Mouse (Mus musculus) liver, embryonic 14.5 days (tissue): ENCODE data around the gene Slc29a1. TPM values are rescaled to one million over a fixed set of nuclear protein-coding genes. Genes with fewer than 3 reads are reported as not detected.

Experiments used
- ATAC-seq: fragments of 200-750 bp; cut with Nextera tagmentation; 2 replicates; pipeline ENCODE4 v1.8.0; 2017; ENCODE audit warnings: moderate number of reproducible peaks, mild to moderate bottlenecking, moderate library complexity; ENCODE audit not compliant: insufficient read depth
- DNase-seq, 3 experiments: peaks; one replicate each; pipeline ENCODE4 v3.0.0-alpha.2; 2012 to 2013; ENCODE audit warnings: low read depth in 3 of 3, low spot score in 3 of 3
- H3K27ac ChIP-seq: fragments of 300-500 bp; sonication (generic); 2 replicates; pipeline ENCODE4 v1.5.1; 2014; ENCODE audit warnings: moderate library complexity, mild to moderate bottlenecking, control low read depth, inconsistent platforms
- H3K27me3 ChIP-seq: fragments of 300-500 bp; sonication (generic); 2 replicates; pipeline ENCODE4 v1.6.1; 2014; ENCODE audit warnings: mild to moderate bottlenecking, low read length, moderate library complexity; ENCODE audit not compliant: control insufficient read depth, insufficient read depth
- H3K36me3 ChIP-seq: fragments of 300-500 bp; sonication (generic); replicated peaks from 2 replicates; pipeline ENCODE4 v1.6.1; 2014; ENCODE audit warnings: low read depth; ENCODE audit not compliant: control insufficient read depth, insufficient read depth
- H3K4me1 ChIP-seq, 2 experiments: fragments of 200-500 bp in 1 of 2; fragments of 300-500 bp in 1 of 2; sonication (generic) in 1 of 2; replicated peaks; 2 replicates each; pipeline ENCODE4 v1.6.1; 2012 to 2014; ENCODE audit warnings: antibody characterized with exemption in 1 of 2, inconsistent platforms in 1 of 2, low read length in 1 of 2; ENCODE audit not compliant: control insufficient read depth in 2 of 2, insufficient read depth in 2 of 2
- H3K4me2 ChIP-seq: fragments of 300-500 bp; sonication (generic); 2 replicates; pipeline ENCODE4 v1.6.1; 2014; ENCODE audit warnings: low read depth, mild to moderate bottlenecking, control low read depth, moderate library complexity
- H3K4me3 ChIP-seq, 2 experiments: fragments of 200-500 bp in 1 of 2; fragments of 300-500 bp in 1 of 2; sonication (generic) in 1 of 2; 2 replicates each; pipeline ENCODE4 v1.5.1; 2012 to 2014; ENCODE audit warnings: low read depth in 2 of 2, low read length in 2 of 2, mild to moderate bottlenecking in 2 of 2, control low read depth in 1 of 2, inconsistent platforms in 1 of 2, moderate library complexity in 1 of 2; ENCODE audit not compliant: insufficient read depth in 1 of 2
- H3K9ac ChIP-seq: fragments of 300-500 bp; sonication (generic); replicated peaks from 2 replicates; pipeline ENCODE4 v1.6.1; 2014; ENCODE audit warnings: mild to moderate bottlenecking, control low read depth, moderate library complexity
- H3K9me3 ChIP-seq: fragments of 300-500 bp; sonication (generic); 2 replicates; pipeline ENCODE4 v1.6.1; 2016; ENCODE audit warnings: low read length, mixed read lengths; ENCODE audit not compliant: control insufficient read depth
- CTCF ChIP-seq: IDR thresholded peaks from 2 replicates; pipeline ENCODE4 v1.5.1; 2016; ENCODE audit warnings: antibody characterized with exemption, low read depth, control low read depth
- EP300 ChIP-seq: IDR thresholded peaks from 2 replicates; pipeline ENCODE4 v1.6.1; 2016; ENCODE audit warnings: antibody characterized with exemption, low read depth
- WGBS: fragments of 180-500 bp; shearing (Covaris S2); extraction: QIAGEN DNeasy Blood & Tissue Kit; methylation state at CpG from one replicate; pipeline ENCODE4 v1.1.7; 2014; ENCODE audit not compliant: insufficient replicate concordance; 5-methylcytosine and 5-hydroxymethylcytosine counted together
- polyA plus RNA-seq, 2 experiments: library from polyadenylated mRNA; depleted of rRNA in 1 of 2; stranded (reverse) in 1 of 2; unstranded in 1 of 2; fragments of >200 nt; fragmentation: Nextera tagmentation in 1 of 2; extraction: Ambion mirVana in 1 of 2; gene quantifications; 2 replicates each; pipeline versions ENCODE4 v1.2.1 to v1.2.3; 2012 to 2014

Gene Slc29a1
- polyA plus RNA-seq, 2 experiments, result 152 to 177 TPM

DNA sequence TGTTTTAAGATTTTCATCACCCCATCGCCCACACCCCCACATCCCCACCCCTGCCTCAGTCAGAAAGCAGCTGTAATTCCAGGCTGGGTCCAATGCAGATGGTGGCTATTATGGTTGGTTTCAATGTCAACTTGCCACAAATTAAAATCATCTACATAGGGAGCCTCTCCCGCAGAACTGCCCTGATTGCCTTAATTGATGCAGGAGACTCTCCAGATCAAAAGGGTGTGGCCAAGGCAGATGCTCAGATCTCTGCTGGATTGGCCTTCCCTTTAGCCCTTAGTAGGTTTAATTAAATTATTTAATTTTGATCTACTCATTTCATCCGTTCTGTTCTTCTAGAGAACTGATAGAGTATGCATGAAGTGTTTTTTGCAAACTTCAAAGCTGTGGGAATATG is 3.6 kb upstream of the Slc29a1 start:
- ATAC-seq (no peak), DNase-seq (no peak)
- no peaks in the 10 kb centered on the region for H3K9me3 ChIP-seq
- H3K36me3 ChIP-seq, result no peaks in the 10 kb centered on the region
- no peak overlapping the region for H3K27ac ChIP-seq
- 64% methylated on average over 3 of the region's 3 CpGs for WGBS
- peaks cover 28 to 35% of the 10 kb centered on the region in 2 experiments for H3K4me1 ChIP-seq
- no peaks in the 10 kb centered on the region; the same call in 1 of the 2 replicates for H3K27me3 ChIP-seq
- no peak overlapping the region for H3K4me2 ChIP-seq
- no peak overlapping the region for H3K4me3 ChIP-seq
- TF ChIP-seq CTCF (no peak), EP300 (no peak)
- no peak overlapping the region for H3K9ac ChIP-seq

GRCm38 (mm10) chr17:45601877-45602304 is 2.5 kb upstream of the Slc29a1 start, which contains the start of gene Mymx:
TSS of gene Mymx (minus strand) at chr17:45602102.
- H3K27ac ChIP-seq, result no peak within 1 kb of the TSS
- DNase-seq, result no peak
- H3K27me3 ChIP-seq, result no peaks in the 10 kb centered on the region; the same call in 1 of the 2 replicates
- H3K4me2 ChIP-seq, result peak within 1 kb of the TSS; percentile 46
- H3K36me3 ChIP-seq, result no peaks in the 10 kb centered on the region
- ATAC-seq, result no peak
- TF ChIP-seq CTCF (no peak), EP300 (no peak)
- H3K4me1 ChIP-seq, result peaks cover 31 to 41% of the 10 kb centered on the region in 2 experiments
- WGBS, result 64% methylated on average over 6 of the region's 6 CpGs
- H3K4me3 ChIP-seq, result no peak within 1 kb of the TSS
- no peaks in the 10 kb centered on the region for H3K9me3 ChIP-seq
- peak within 1 kb of the TSS; percentile 32 for H3K9ac ChIP-seq

DNA sequence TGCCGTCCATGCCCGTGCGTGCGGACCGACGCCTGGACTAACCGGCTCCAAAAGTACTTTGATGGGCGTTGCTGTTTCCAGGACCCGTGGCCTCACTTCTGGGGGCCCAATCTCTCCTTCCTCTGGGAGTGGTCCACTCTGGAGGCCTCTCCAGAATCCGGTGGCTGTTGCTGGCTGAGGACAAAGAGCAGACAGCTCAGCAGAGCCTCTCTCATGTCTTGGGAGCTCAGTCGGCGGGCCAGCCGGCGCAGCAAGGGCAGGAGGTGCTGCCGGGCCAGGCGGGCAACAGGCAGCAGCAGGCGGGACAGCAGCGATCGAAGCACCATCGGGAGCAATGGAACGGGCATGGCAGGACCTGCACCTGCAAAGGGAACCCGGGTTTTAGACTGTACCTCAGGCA is 1.9 kb upstream of the Slc29a1 start:
- ATAC-seq (no peak), DNase-seq (no peak)
- Histone ChIP-seq H3K27me3 (no peaks in the 10 kb centered on the region; the same call in 1 of the 2 replicates), H3K4me1 (peaks cover 36 to 47% of the 10 kb centered on the region in 2 experiments), H3K9me3 (no peaks in the 10 kb centered on the region), H3K36me3 (no peaks in the 10 kb centered on the region), H3K4me3 (no peak overlapping the region), H3K9ac (peak overlapping the region; percentile 32), H3K27ac (no peak overlapping the region), H3K4me2 (peak overlapping the region; percentile 46)
- WGBS, result 35% methylated on average over 22 of the region's 22 CpGs
- TF ChIP-seq EP300, result no peak
- TF ChIP-seq CTCF, result no peak

DNA sequence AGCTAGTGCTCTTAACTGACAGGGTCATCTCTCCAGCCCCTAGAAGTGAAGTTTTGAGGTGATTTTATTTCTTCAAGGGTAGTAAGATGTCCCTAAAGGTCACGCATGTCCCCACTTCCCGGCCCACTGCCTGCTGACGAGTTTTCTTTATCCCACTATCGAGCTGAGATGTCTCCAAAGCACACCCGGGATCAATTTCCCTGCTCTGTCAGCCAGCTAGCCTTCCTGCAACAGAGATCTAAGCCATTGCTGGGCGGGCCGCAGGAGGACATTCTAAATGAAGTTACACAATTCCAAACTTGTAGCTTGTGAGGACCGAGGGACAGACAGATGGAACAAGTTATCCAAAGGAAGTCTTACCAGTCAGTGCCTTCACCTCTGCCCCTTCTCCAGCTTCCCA is 861 bp upstream of the Slc29a1 start:
- Histone ChIP-seq H3K4me2 (no peak overlapping the region), H3K4me3 (no peak overlapping the region), H3K4me1 (peaks cover 42 to 52% of the 10 kb centered on the region in 2 experiments), H3K27ac (no peak overlapping the region), H3K36me3 (no peaks in the 10 kb centered on the region), H3K9me3 (no peaks in the 10 kb centered on the region), H3K27me3 (no peaks in the 10 kb centered on the region; the same call in 1 of the 2 replicates), H3K9ac (no peak overlapping the region)
- WGBS, result 78% methylated on average over 8 of the region's 8 CpGs
- DNase-seq, result no peak
- TF ChIP-seq CTCF (no peak), EP300 (no peak)
- no peak for ATAC-seq

GRCm38 (mm10) chr17:45598891-45599290 is 515 bp downstream of the Slc29a1 start:
- TF ChIP-seq EP300, result no peak
- TF ChIP-seq CTCF, result no peak
- WGBS, result 49% methylated on average over 3 of the region's 3 CpGs
- Histone ChIP-seq H3K4me2 (peak overlapping the region; percentile 63), H3K4me1 (peaks cover 46 to 53% of the 10 kb centered on the region in 2 experiments), H3K4me3 (no peak overlapping the region; a peak in 1 of 4 replicates), H3K36me3 (no peaks in the 10 kb centered on the region), H3K9me3 (no peaks in the 10 kb centered on the region), H3K9ac (peak overlapping the region; percentile 55), H3K27ac (no peak overlapping the region), H3K27me3 (no peaks in the 10 kb centered on the region; the same call in 1 of the 2 replicates)
- ATAC-seq (no peak), DNase-seq (no peak)
